Comparison of ENCODE assay signal across 10 mouse cellular contexts in genomic region chr8:121861806-121862548, GRCm38 (mm10). TPM values are rescaled to one million over a fixed set of nuclear protein-coding genes. Genes with fewer than 3 reads are reported as not detected.
DNase-seq lines count a peak whose midpoint lies in the region; ATAC-seq and TF ChIP-seq lines count a peak whose summit lies in the region.
"Had no signal": no experiment of that assay in that cellular context is flagged by ENCODE, and none has a peak within 500 bp of the region (broad histone marks: within the 10 kb centered on the region; RNA-seq: fewer than 3 reads in every experiment).

No protein-coding gene starts in this region.

- H3K4me1 ChIP-seq in lung, postnatal 0 days (ENCODE audit: insufficient read depth, low read depth, low read length): no peaks in the 10 kb centered on the region
- H3K4me1 ChIP-seq in embryonic facial prominence, embryonic 14.5 days (ENCODE audit: control insufficient read depth, insufficient read depth, low read length): no peaks in the 10 kb centered on the region
- H3K4me1 ChIP-seq in stomach, embryonic 16.5 days (ENCODE audit: control insufficient read depth, insufficient read depth, low read length): no peaks in the 10 kb centered on the region

- H3K27ac ChIP-seq in lung, postnatal 0 days (ENCODE audit: low read length): no peak overlapping the region
- H3K27ac ChIP-seq in embryonic facial prominence, embryonic 14.5 days (replicated peaks; ENCODE audit: low read depth, low read length): peak overlapping the region; percentile 28; the same call in 1 of the 2 replicates
- peak overlapping the region; percentile 10; the same call in 1 of the 2 replicates for H3K27ac ChIP-seq in stomach, embryonic 16.5 days (ENCODE audit: low read length)
- H3K27ac ChIP-seq: midbrain, embryonic 10.5 days had no signal

- H3K4me3 ChIP-seq in lung, postnatal 0 days (ENCODE audit: low read depth, low read length): no peak overlapping the region
- no peak overlapping the region for H3K4me3 ChIP-seq in embryonic facial prominence, embryonic 14.5 days (ENCODE audit: low read depth, low read length)
- no peak overlapping the region for H3K4me3 ChIP-seq in stomach, embryonic 16.5 days (replicated peaks; ENCODE audit: low read length)
- H3K4me3 ChIP-seq: midbrain, embryonic 10.5 days had no signal

- H3K36me3 ChIP-seq in lung, postnatal 0 days (ENCODE audit: insufficient read depth, low read length): no peaks in the 10 kb centered on the region
- no peaks in the 10 kb centered on the region for H3K36me3 ChIP-seq in embryonic facial prominence, embryonic 14.5 days (ENCODE audit: control insufficient read depth, insufficient read depth, low read length)
- no peaks in the 10 kb centered on the region for H3K36me3 ChIP-seq in stomach, embryonic 16.5 days (ENCODE audit: control insufficient read depth, insufficient read depth, low read length)
- H3K36me3 ChIP-seq: midbrain, embryonic 10.5 days had no signal

- no peak for TF ChIP-seq EP300 in lung, postnatal 0 days (IDR thresholded peaks at IDR 0.05)

- no peak for TF ChIP-seq CTCF in lung, postnatal 0 days (IDR thresholded peaks at IDR 0.05)

- peak; percentile 62 to 83 for DNase-seq in adrenal gland, adult (ENCODE audit: inconsistent age in 2 of 2, low spot score in 1 of 2)
- DNase-seq in adrenal gland, postnatal 25 days: no peak
- peak; percentile 43 for DNase-seq in lung, postnatal 0 days (ENCODE audit: low spot score)
- DNase-seq in lung, postnatal 10 days: no peak
- DNase-seq in embryonic facial prominence, embryonic 14.5 days (ENCODE audit: low spot score): peak; percentile 73
- no peak for DNase-seq in thymus, postnatal 36 days
- DNase-seq in kidney, postnatal 4 days: no peak

- H3K4me2 ChIP-seq in lung, postnatal 0 days (replicated peaks; ENCODE audit: low read depth, low read length): no peak overlapping the region
- H3K4me2 ChIP-seq in embryonic facial prominence, embryonic 14.5 days (ENCODE audit: low read depth, low read length): no peak overlapping the region
- no peak overlapping the region for H3K4me2 ChIP-seq in stomach, embryonic 16.5 days (ENCODE audit: low read depth, low read length)

- no peaks in the 10 kb centered on the region for H3K9me3 ChIP-seq in lung, postnatal 0 days (ENCODE audit: low read length)
- H3K9me3 ChIP-seq in embryonic facial prominence, embryonic 14.5 days (ENCODE audit: control insufficient read depth, low read length): no peaks in the 10 kb centered on the region
- H3K9me3 ChIP-seq in stomach, embryonic 16.5 days (replicated peaks; ENCODE audit: control insufficient read depth, low read length): no peaks in the 10 kb centered on the region
- H3K9me3 ChIP-seq: midbrain, embryonic 10.5 days had no signal

- WGBS in lung, postnatal 0 days: 63% methylated on average over 10 of the region's 12 CpGs
- 52% methylated on average over 10 of the region's 12 CpGs for WGBS in embryonic facial prominence, embryonic 14.5 days
- 61% methylated on average over 10 of the region's 12 CpGs for WGBS in stomach, embryonic 16.5 days

- H3K9ac ChIP-seq in lung, postnatal 0 days (replicated peaks; ENCODE audit: low read depth): no peak overlapping the region
- H3K9ac ChIP-seq in embryonic facial prominence, embryonic 14.5 days (ENCODE audit: low read depth, low read length): no peak overlapping the region
- H3K9ac ChIP-seq in stomach, embryonic 16.5 days (ENCODE audit: low read length): no peak overlapping the region

- H3K27me3 ChIP-seq in lung, postnatal 0 days (replicated peaks; ENCODE audit: insufficient read depth, low read length): no peaks in the 10 kb centered on the region
- no peaks in the 10 kb centered on the region for H3K27me3 ChIP-seq in embryonic facial prominence, embryonic 14.5 days (replicated peaks; ENCODE audit: control insufficient read depth, insufficient read depth, low read length)
- no peaks in the 10 kb centered on the region for H3K27me3 ChIP-seq in stomach, embryonic 16.5 days (ENCODE audit: control insufficient read depth, insufficient read depth, low read length)

- ATAC-seq in lung, postnatal 0 days: peak; percentile 68
- peak; percentile 93 for ATAC-seq in embryonic facial prominence, embryonic 14.5 days (ENCODE audit: low read depth)
- peak; percentile 54; the same call in 1 of the 2 replicates for ATAC-seq in stomach, embryonic 16.5 days (ENCODE audit: insufficient read depth, low FRiP score)
- ATAC-seq: hindbrain, embryonic 16.5 days had no signal

RNA-seq across cellular contexts. Expression of gene Klhdc4, which starts 32.6 kb away (rescaled TPM):
- total RNA-seq in adrenal gland, postnatal 25 days (2021): 29.1 and 30.5 TPM in 2 replicates
- 22.9 and 28.4 TPM in 2 replicates for polyA plus RNA-seq in lung, postnatal 0 days (2015; fragmentation: Nextera tagmentation; extraction: Ambion mirVana)
- 25.6 and 31.7 TPM in 2 replicates for polyA plus RNA-seq in embryonic facial prominence, embryonic 14.5 days (2014; fragmentation: Nextera tagmentation; extraction: Ambion mirVana)
- 34.3 and 39.3 TPM in 2 replicates for polyA plus RNA-seq in stomach, embryonic 16.5 days (2015; fragmentation: Nextera tagmentation; extraction: Ambion mirVana)

RNA-seq across cellular contexts. Expression of gene Slc7a5, which starts 45.5 kb away (rescaled TPM):
- total RNA-seq in adrenal gland, postnatal 25 days (2021): 56.6 and 57.8 TPM in 2 replicates
- 4.3 and 7.5 TPM in 2 replicates for polyA plus RNA-seq in lung, postnatal 0 days (2015; fragmentation: Nextera tagmentation; extraction: Ambion mirVana)
- 28.8 and 29.6 TPM in 2 replicates for polyA plus RNA-seq in embryonic facial prominence, embryonic 14.5 days (2014; fragmentation: Nextera tagmentation; extraction: Ambion mirVana)
- 19.8 and 20.0 TPM in 2 replicates for polyA plus RNA-seq in stomach, embryonic 16.5 days (2015; fragmentation: Nextera tagmentation; extraction: Ambion mirVana)

Comparison
In these comparisons a context has a peak if more than half of its experiments do, and no peak if none do; other contexts are left out.
1. DNase-seq: peak in adrenal gland, adult (2 of 2), lung, postnatal 0 days (single experiment) and embryonic facial prominence, embryonic 14.5 days (single experiment); none in adrenal gland, postnatal 25 days (single experiment), lung, postnatal 10 days (single experiment), thymus, postnatal 36 days (0 of 2) and kidney, postnatal 4 days (0 of 2).
2. Peak in every context shown above with its lines, with median percentiles within 50 percentile points of each other: ATAC-seq.